Mouse (Mus musculus): ENCODE measurements around the gene Pitpnm3. TPM values are rescaled to one million over a fixed set of nuclear protein-coding genes. Genes with fewer than 3 reads are reported as not detected.

Gene Pitpnm3
- polyA plus RNA-seq, 2 experiments: 0.01 to 0.13 TPM

- DNase-seq (ENCODE audit: low read depth in 3 of 3, low spot score in 3 of 3) (no peak), ATAC-seq (ENCODE audit: insufficient read depth) (no peak)
- no peak overlapping the region for H3K27ac ChIP-seq
- 0 out of 4 replicates have a peak, but pooled peaks cover 0 to 2% of the 10 kb centered on the region in 2 experiments for H3K4me1 ChIP-seq (replicated peaks; ENCODE audit: control insufficient read depth in 2 of 2, insufficient read depth in 2 of 2, low read length in 1 of 2)
- no peak overlapping the region for H3K4me2 ChIP-seq (ENCODE audit: low read depth)
- H3K9me3 ChIP-seq (ENCODE audit: control insufficient read depth, low read length): no peaks in the 10 kb centered on the region
- H3K27me3 ChIP-seq (ENCODE audit: control insufficient read depth, insufficient read depth, low read length): no peaks in the 10 kb centered on the region; the same call in 1 of the 2 replicates
- no peak for TF ChIP-seq EP300 (IDR thresholded peaks at IDR 0.05; ENCODE audit: low read depth)
- TF ChIP-seq CTCF (IDR thresholded peaks at IDR 0.05; ENCODE audit: low read depth): no peak
- H3K9ac ChIP-seq (replicated peaks): no peak overlapping the region
- H3K4me3 ChIP-seq (ENCODE audit: insufficient read depth in 1 of 2, low read depth in 2 of 2, low read length in 2 of 2): no peak overlapping the region
- WGBS (ENCODE audit: insufficient replicate concordance): 51% methylated on average over 5 of the region's 5 CpGs
- H3K36me3 ChIP-seq (replicated peaks; ENCODE audit: control insufficient read depth, insufficient read depth, low read depth): no peaks in the 10 kb centered on the region
These were observed 8.0 kb downstream of the Pitpnm3 start for GRCm38 (mm10) chr11:72127450-72128189.

GRCm38 (mm10) chr11:72125781-72126180 lies 9.8 kb downstream of the Pitpnm3 start:
- H3K27me3 ChIP-seq (ENCODE audit: control insufficient read depth, insufficient read depth, low read length): no peaks in the 10 kb centered on the region
- WGBS (ENCODE audit: insufficient replicate concordance): 53% methylated on average over 3 of the region's 3 CpGs
- 0 out of 4 replicates have a peak, but pooled peaks cover 0 to 2% of the 10 kb centered on the region in 2 experiments for H3K4me1 ChIP-seq (replicated peaks; ENCODE audit: control insufficient read depth in 2 of 2, insufficient read depth in 2 of 2, low read length in 1 of 2)
- no peak overlapping the region for H3K9ac ChIP-seq (replicated peaks)
- no peak overlapping the region for H3K4me3 ChIP-seq (ENCODE audit: insufficient read depth in 1 of 2, low read depth in 2 of 2, low read length in 2 of 2)
- no peak for TF ChIP-seq EP300 (IDR thresholded peaks at IDR 0.05; ENCODE audit: low read depth)
- TF ChIP-seq CTCF (IDR thresholded peaks at IDR 0.05; ENCODE audit: low read depth): no peak
- no peaks in the 10 kb centered on the region for H3K9me3 ChIP-seq (ENCODE audit: control insufficient read depth, low read length)
- no peaks in the 10 kb centered on the region for H3K36me3 ChIP-seq (replicated peaks; ENCODE audit: control insufficient read depth, insufficient read depth, low read depth)
- no peak overlapping the region for H3K4me2 ChIP-seq (ENCODE audit: low read depth)
- no peak for DNase-seq (ENCODE audit: low read depth in 3 of 3, low spot score in 3 of 3)
- H3K27ac ChIP-seq: no peak overlapping the region
- ATAC-seq (ENCODE audit: insufficient read depth): no peak

- Histone ChIP-seq H3K27ac (no peak overlapping the region), H3K4me1 (replicated peaks; ENCODE audit: control insufficient read depth in 2 of 2, insufficient read depth in 2 of 2, low read length in 1 of 2) (no peaks in the 10 kb centered on the region), H3K9ac (replicated peaks) (no peak overlapping the region), H3K27me3 (ENCODE audit: control insufficient read depth, insufficient read depth, low read length) (no peaks in the 10 kb centered on the region), H3K36me3 (replicated peaks; ENCODE audit: control insufficient read depth, insufficient read depth, low read depth) (no peaks in the 10 kb centered on the region), H3K9me3 (ENCODE audit: control insufficient read depth, low read length) (no peaks in the 10 kb centered on the region), H3K4me2 (ENCODE audit: low read depth) (no peak overlapping the region), H3K4me3 (ENCODE audit: insufficient read depth in 1 of 2, low read depth in 2 of 2, low read length in 2 of 2) (no peak overlapping the region)
- DNase-seq (ENCODE audit: low read depth in 3 of 3, low spot score in 3 of 3): no peak
- TF ChIP-seq CTCF (IDR thresholded peaks at IDR 0.05; ENCODE audit: low read depth) (no peak), EP300 (IDR thresholded peaks at IDR 0.05; ENCODE audit: low read depth) (no peak)
- WGBS (ENCODE audit: insufficient replicate concordance): 51% methylated on average over 4 of the region's 4 CpGs
- no peak for ATAC-seq (ENCODE audit: insufficient read depth)
These were observed 12.0 kb downstream of the Pitpnm3 start for GRCm38 (mm10) chr11:72123531-72123930.

GRCm38 (mm10) chr11:72120354-72120753 lies 15.2 kb downstream of the Pitpnm3 start:
- Histone ChIP-seq H3K4me1 (replicated peaks; ENCODE audit: control insufficient read depth in 2 of 2, insufficient read depth in 2 of 2, low read length in 1 of 2) (no peaks in the 10 kb centered on the region), H3K9me3 (ENCODE audit: control insufficient read depth, low read length) (no peaks in the 10 kb centered on the region), H3K4me3 (ENCODE audit: insufficient read depth in 1 of 2, low read depth in 2 of 2, low read length in 2 of 2) (no peak overlapping the region), H3K9ac (replicated peaks) (no peak overlapping the region), H3K4me2 (ENCODE audit: low read depth) (no peak overlapping the region), H3K36me3 (replicated peaks; ENCODE audit: control insufficient read depth, insufficient read depth, low read depth) (no peaks in the 10 kb centered on the region), H3K27me3 (ENCODE audit: control insufficient read depth, insufficient read depth, low read length) (no peaks in the 10 kb centered on the region), H3K27ac (no peak overlapping the region)
- 60% methylated on average over 6 of the region's 6 CpGs for WGBS (ENCODE audit: insufficient replicate concordance)
- ATAC-seq (ENCODE audit: insufficient read depth): no peak
- TF ChIP-seq CTCF (IDR thresholded peaks at IDR 0.05; ENCODE audit: low read depth) (no peak), EP300 (IDR thresholded peaks at IDR 0.05; ENCODE audit: low read depth) (no peak)
- no peak for DNase-seq (ENCODE audit: low read depth in 3 of 3, low spot score in 3 of 3)

- no peaks in the 10 kb centered on the region for H3K9me3 ChIP-seq (ENCODE audit: control insufficient read depth, low read length)
- no peak overlapping the region for H3K27ac ChIP-seq
- H3K36me3 ChIP-seq (replicated peaks; ENCODE audit: control insufficient read depth, insufficient read depth, low read depth): no peaks in the 10 kb centered on the region
- no peaks in the 10 kb centered on the region for H3K27me3 ChIP-seq (ENCODE audit: control insufficient read depth, insufficient read depth, low read length)
- H3K4me3 ChIP-seq (ENCODE audit: insufficient read depth in 1 of 2, low read depth in 2 of 2, low read length in 2 of 2): no peak overlapping the region
- H3K4me1 ChIP-seq (replicated peaks; ENCODE audit: control insufficient read depth in 2 of 2, insufficient read depth in 2 of 2, low read length in 1 of 2): no peaks in the 10 kb centered on the region
- no peak overlapping the region for H3K4me2 ChIP-seq (ENCODE audit: low read depth)
- ATAC-seq (ENCODE audit: insufficient read depth) (no peak), DNase-seq (ENCODE audit: low read depth in 3 of 3, low spot score in 3 of 3) (no peak)
- no peak overlapping the region for H3K9ac ChIP-seq (replicated peaks)
- TF ChIP-seq CTCF (IDR thresholded peaks at IDR 0.05; ENCODE audit: low read depth): no peak
- no peak for TF ChIP-seq EP300 (IDR thresholded peaks at IDR 0.05; ENCODE audit: low read depth)
- 69% methylated on average over 3 of the region's 3 CpGs for WGBS (ENCODE audit: insufficient replicate concordance)
These were observed 16.9 kb downstream of the Pitpnm3 start for GRCm38 (mm10) chr11:72118630-72119029.

All from liver, embryonic 14.5 days (tissue).